Mouse (Mus musculus) heart, embryonic 13.5 days (tissue): ENCODE measurements at regions not wholly inside any gene's neighbourhood (a gene's known extent, or its start where the extent isn't known, plus 50 kb on each side); places are given as distances from the start of the nearest gene placed in this dataset.

Source experiments
- ATAC-seq: fragments of 200-750 bp; cut with Nextera tagmentation; 2 replicates; pipeline ENCODE4 v1.8.0; 2017; ENCODE audit warnings: moderate TSS enrichment; ENCODE audit not compliant: insufficient number of reproducible peaks, low FRiP score, low TSS enrichment; ENCODE audit errors: extremely low read depth
- H3K27ac ChIP-seq: fragments of 300-500 bp; sonication (generic); replicated peaks from 2 replicates; pipeline ENCODE4 v1.5.1; 2015; ENCODE audit warnings: moderate library complexity, mild to moderate bottlenecking, inconsistent platforms
- H3K27me3 ChIP-seq: fragments of 300-500 bp; sonication (generic); replicated peaks from 2 replicates; pipeline ENCODE4 v1.6.1; 2015; ENCODE audit warnings: mild to moderate bottlenecking, inconsistent platforms
- H3K36me3 ChIP-seq: fragments of 300-500 bp; sonication (generic); 2 replicates; pipeline ENCODE4 v1.6.1; 2015; ENCODE audit warnings: mild to moderate bottlenecking, inconsistent platforms
- H3K4me1 ChIP-seq: fragments of 300-500 bp; sonication (generic); 2 replicates; pipeline ENCODE4 v1.6.1; 2015; ENCODE audit warnings: inconsistent platforms
- H3K4me2 ChIP-seq: fragments of 300-500 bp; sonication (generic); 2 replicates; pipeline ENCODE4 v1.6.1; 2015; ENCODE audit warnings: inconsistent platforms, mild to moderate bottlenecking, moderate library complexity
- H3K4me3 ChIP-seq: fragments of 300-500 bp; sonication (generic); 2 replicates; pipeline ENCODE4 v1.5.1; 2015; ENCODE audit warnings: moderate library complexity, mild to moderate bottlenecking, inconsistent platforms
- H3K9ac ChIP-seq: fragments of 300-500 bp; sonication (generic); 2 replicates; pipeline ENCODE4 v1.6.1; 2015; ENCODE audit warnings: inconsistent platforms, mild to moderate bottlenecking, moderate library complexity
- H3K9me3 ChIP-seq: fragments of 300-500 bp; sonication (generic); 2 replicates; pipeline ENCODE4 v1.6.1; 2016; ENCODE audit warnings: inconsistent platforms
- WGBS: fragments of 180-500 bp; shearing (Covaris S2); methylation state at CpG from one replicate; pipeline ENCODE4 v1.1.7; 2015; ENCODE audit warnings: mixed read lengths; 5-methylcytosine and 5-hydroxymethylcytosine counted together

DNA sequence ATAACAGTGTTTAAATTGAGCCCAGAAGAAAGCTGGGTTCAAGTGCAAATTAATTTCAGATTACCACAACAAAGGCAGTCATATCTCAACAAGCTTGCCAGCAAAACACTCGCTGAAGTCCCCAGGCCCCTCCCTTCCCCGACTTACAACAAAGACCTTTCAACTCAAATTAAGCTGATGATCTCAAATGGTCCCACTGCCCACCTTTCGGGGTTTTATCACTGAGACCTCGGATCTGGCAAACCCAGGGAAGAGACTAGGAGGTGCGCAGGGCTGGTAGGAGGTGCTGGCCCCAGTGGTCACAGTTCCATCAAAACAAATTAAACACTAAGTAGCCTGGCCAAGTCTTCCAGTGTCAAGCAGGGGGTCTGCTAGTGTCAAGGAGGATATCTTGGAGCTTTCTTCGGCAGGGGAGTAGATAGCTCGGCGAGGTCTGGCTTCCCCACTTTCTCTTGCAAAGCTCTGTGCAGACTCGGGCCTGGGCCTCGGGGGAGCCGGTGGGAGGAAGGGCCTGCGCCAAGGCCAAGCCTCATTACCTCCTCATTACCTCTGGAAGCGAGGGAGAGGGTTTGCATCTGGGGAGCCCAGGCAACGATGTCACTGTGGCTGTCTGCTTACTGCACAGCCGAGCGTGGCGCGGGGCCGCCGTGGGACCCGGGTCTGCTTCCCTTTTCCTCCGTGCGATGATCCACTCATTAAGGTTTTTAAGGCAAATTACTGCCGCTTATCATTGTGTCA, 262.9 kb upstream of the Irx2 start:
- Histone ChIP-seq H3K4me1 (peaks cover 38% of the 10 kb centered on the region), H3K9me3 (no peaks in the 10 kb centered on the region), H3K27me3 (peaks cover 92% of the 10 kb centered on the region), H3K9ac (0 out of 2 replicates have a peak overlapping the region, but pooled peaks have one; percentile 37), H3K27ac (no peak overlapping the region), H3K4me2 (peak overlapping the region; percentile 49), H3K4me3 (peak overlapping the region; percentile 5; the same call in 1 of the 2 replicates), H3K36me3 (no peaks in the 10 kb centered on the region)
- ATAC-seq: no peak
- WGBS: 14% methylated on average over 24 of the region's 24 CpGs

DNA sequence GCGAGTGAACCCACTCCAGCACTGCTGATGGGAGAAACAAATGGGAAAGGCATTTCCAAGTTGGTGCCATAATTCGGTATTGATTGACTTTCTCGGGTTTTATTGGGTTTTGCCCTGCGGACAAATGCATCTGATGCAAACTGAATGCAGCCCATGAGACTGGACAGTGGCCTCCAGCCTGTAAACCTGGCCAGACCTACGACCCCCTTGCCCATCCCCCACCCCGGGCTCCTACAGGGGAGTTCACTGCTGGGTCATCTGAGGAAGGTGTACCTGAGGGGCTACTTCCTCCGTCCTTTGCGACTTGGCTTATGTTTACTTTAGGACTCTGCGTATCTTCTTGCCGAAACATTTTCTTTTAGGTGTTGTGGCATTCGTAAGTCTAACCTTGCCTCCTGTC, 262.3 kb upstream of the Irx2 start:
- no peaks in the 10 kb centered on the region for H3K9me3 ChIP-seq
- H3K36me3 ChIP-seq: no peaks in the 10 kb centered on the region
- peaks cover 89% of the 10 kb centered on the region for H3K27me3 ChIP-seq
- H3K4me2 ChIP-seq: peak overlapping the region; percentile 49
- 32% methylated on average over 11 of the region's 11 CpGs for WGBS
- H3K4me3 ChIP-seq: peak overlapping the region; percentile 5; the same call in 1 of the 2 replicates
- ATAC-seq: no peak
- H3K27ac ChIP-seq: no peak overlapping the region
- H3K9ac ChIP-seq: 0 out of 2 replicates have a peak overlapping the region, but pooled peaks have one; percentile 37
- peaks cover 42% of the 10 kb centered on the region for H3K4me1 ChIP-seq

- Histone ChIP-seq H3K9me3 (no peaks in the 10 kb centered on the region), H3K9ac (no peak overlapping the region), H3K27me3 (peaks cover 83% of the 10 kb centered on the region), H3K4me2 (no peak overlapping the region), H3K36me3 (no peaks in the 10 kb centered on the region), H3K27ac (no peak overlapping the region), H3K4me3 (no peak overlapping the region), H3K4me1 (peaks cover 30% of the 10 kb centered on the region)
- ATAC-seq: no peak
- 77% methylated on average over 1 of the region's 1 CpGs for WGBS
Observed at GRCm38 (mm10) chr13:72370131-72370530, 258.5 kb upstream of the Irx2 start.

GRCm38 (mm10) chr13:72370997-72371396, 257.6 kb upstream of the Irx2 start:
- no peak overlapping the region for H3K4me3 ChIP-seq
- peaks cover 82% of the 10 kb centered on the region for H3K27me3 ChIP-seq
- H3K36me3 ChIP-seq: no peaks in the 10 kb centered on the region
- peak overlapping the region; percentile 33 for H3K4me2 ChIP-seq
- no peak overlapping the region for H3K9ac ChIP-seq
- WGBS: 3% methylated on average over 5 of the region's 5 CpGs
- H3K27ac ChIP-seq: peak overlapping the region; percentile 59
- peaks cover 21% of the 10 kb centered on the region for H3K4me1 ChIP-seq
- ATAC-seq: 0 out of 2 replicates have a peak, but pooled peaks have one; percentile 22
- H3K9me3 ChIP-seq: no peaks in the 10 kb centered on the region

DNA sequence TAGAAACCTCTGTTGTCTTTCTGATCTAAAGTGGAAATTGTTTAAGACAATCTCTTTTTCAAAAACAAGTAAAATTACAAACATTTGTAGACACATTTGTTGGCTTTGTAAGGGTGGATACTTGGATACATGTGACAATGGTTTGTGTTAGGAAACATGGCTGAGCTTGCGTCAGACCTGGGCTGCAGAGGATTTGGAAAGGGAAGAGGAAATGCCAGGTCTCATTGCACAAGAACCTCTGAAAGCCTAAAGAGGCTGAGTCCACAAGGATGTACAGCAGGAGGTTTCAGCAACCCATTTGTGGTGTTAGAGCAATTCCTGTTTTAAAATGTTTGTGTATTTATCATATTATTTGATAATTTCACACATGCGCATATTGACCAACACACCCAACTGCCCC, 235.3 kb upstream of the Irx2 start:
- no peak overlapping the region for H3K4me2 ChIP-seq
- H3K4me1 ChIP-seq: no peaks in the 10 kb centered on the region
- H3K36me3 ChIP-seq: no peaks in the 10 kb centered on the region
- ATAC-seq: no peak
- no peak overlapping the region for H3K27ac ChIP-seq
- H3K9me3 ChIP-seq: no peaks in the 10 kb centered on the region
- H3K9ac ChIP-seq: no peak overlapping the region
- no peaks in the 10 kb centered on the region for H3K27me3 ChIP-seq
- no peak overlapping the region for H3K4me3 ChIP-seq
- 86% methylated on average over 2 of the region's 2 CpGs for WGBS

GRCm38 (mm10) chr13:72400677-72401076, 227.9 kb upstream of the Irx2 start:
- peak overlapping the region; percentile 50; the same call in 1 of the 2 replicates for H3K27ac ChIP-seq
- H3K36me3 ChIP-seq: no peaks in the 10 kb centered on the region
- H3K4me3 ChIP-seq: peak overlapping the region; percentile 9; the same call in 1 of the 2 replicates
- H3K9ac ChIP-seq: peak overlapping the region; percentile 33
- H3K4me2 ChIP-seq: peak overlapping the region; percentile 56
- H3K4me1 ChIP-seq: peaks cover 12% of the 10 kb centered on the region
- WGBS: 6% methylated on average over 10 of the region's 10 CpGs
- ATAC-seq: 0 out of 2 replicates have a peak, but pooled peaks have one; percentile 43
- no peaks in the 10 kb centered on the region for H3K9me3 ChIP-seq
- peaks cover 30% of the 10 kb centered on the region for H3K27me3 ChIP-seq

- no peak overlapping the region for H3K9ac ChIP-seq
- no peak overlapping the region for H3K4me2 ChIP-seq
- no peak for ATAC-seq
- WGBS: 76% methylated on average over 11 of the region's 11 CpGs
- H3K27ac ChIP-seq: no peak overlapping the region
- H3K9me3 ChIP-seq: no peaks in the 10 kb centered on the region
- H3K4me1 ChIP-seq: no peaks in the 10 kb centered on the region
- H3K4me3 ChIP-seq: no peak overlapping the region
- H3K36me3 ChIP-seq: no peaks in the 10 kb centered on the region
- peaks cover 15% of the 10 kb centered on the region; the same call in 1 of the 2 replicates for H3K27me3 ChIP-seq
Observed at GRCm38 (mm10) chr13:72409238-72409965, 219.2 kb upstream of the Irx2 start.

DNA sequence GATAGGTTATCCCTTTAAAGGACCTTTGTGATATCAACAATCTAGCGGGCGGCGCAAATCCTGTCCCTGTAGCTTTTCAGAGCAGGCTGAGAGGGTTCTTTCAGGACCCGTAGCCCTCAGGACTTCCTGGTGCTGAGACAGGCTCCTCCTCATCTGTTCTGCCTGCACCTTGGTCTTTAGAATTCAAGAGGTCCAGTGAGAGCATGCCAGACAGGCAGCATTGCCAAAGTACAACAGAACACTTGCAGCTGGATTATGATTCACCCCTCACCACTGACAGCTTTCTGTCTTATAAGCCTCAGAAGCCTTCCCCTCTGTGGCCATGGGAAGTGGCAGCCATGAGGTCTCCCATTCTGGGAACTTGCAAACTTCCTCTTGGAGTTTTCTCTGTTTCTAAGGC, 216.0 kb upstream of the Irx2 start:
- H3K4me1 ChIP-seq: no peaks in the 10 kb centered on the region
- ATAC-seq: no peak
- no peak overlapping the region for H3K9ac ChIP-seq
- H3K36me3 ChIP-seq: no peaks in the 10 kb centered on the region
- peaks cover 29% of the 10 kb centered on the region; the same call in 1 of the 2 replicates for H3K27me3 ChIP-seq
- no peak overlapping the region for H3K27ac ChIP-seq
- H3K4me3 ChIP-seq: no peak overlapping the region
- 76% methylated on average over 4 of the region's 4 CpGs for WGBS
- H3K4me2 ChIP-seq: no peak overlapping the region
- no peaks in the 10 kb centered on the region for H3K9me3 ChIP-seq

- Histone ChIP-seq H3K27me3 (peaks cover 33% of the 10 kb centered on the region; the same call in 1 of the 2 replicates), H3K9ac (no peak overlapping the region), H3K9me3 (no peaks in the 10 kb centered on the region), H3K4me3 (no peak overlapping the region), H3K27ac (no peak overlapping the region), H3K36me3 (no peaks in the 10 kb centered on the region), H3K4me2 (no peak overlapping the region), H3K4me1 (peaks cover 22% of the 10 kb centered on the region)
- WGBS: 77% methylated on average over 2 of the region's 2 CpGs
- no peak for ATAC-seq
Observed at GRCm38 (mm10) chr13:72416981-72417380, 211.6 kb upstream of the Irx2 start.

DNA sequence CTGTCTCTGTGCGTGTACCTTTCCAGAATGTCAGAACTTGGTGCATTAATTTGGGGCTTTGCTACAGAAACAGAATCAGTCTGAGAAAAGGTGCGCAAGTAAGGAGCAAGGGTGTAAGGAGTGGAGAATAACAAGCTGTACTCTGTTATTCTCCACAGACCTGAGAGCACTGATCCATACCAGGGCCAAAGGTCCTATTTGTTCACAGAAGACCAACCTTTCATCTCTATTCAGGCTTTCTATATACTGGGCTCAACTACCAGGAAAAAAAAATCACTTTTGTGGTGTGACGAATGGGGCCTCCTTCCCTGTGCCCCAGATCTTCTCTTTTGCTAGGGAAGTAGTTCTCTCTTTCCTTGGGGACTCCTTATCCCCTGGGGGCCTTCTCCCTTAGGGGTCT, 210.8 kb upstream of the Irx2 start:
- H3K4me3 ChIP-seq: no peak overlapping the region
- H3K9ac ChIP-seq: no peak overlapping the region
- peaks cover 22% of the 10 kb centered on the region for H3K4me1 ChIP-seq
- no peaks in the 10 kb centered on the region for H3K36me3 ChIP-seq
- no peak for ATAC-seq
- no peak overlapping the region for H3K27ac ChIP-seq
- no peaks in the 10 kb centered on the region for H3K9me3 ChIP-seq
- 82% methylated on average over 3 of the region's 3 CpGs for WGBS
- no peak overlapping the region for H3K4me2 ChIP-seq
- peaks cover 32% of the 10 kb centered on the region; the same call in 1 of the 2 replicates for H3K27me3 ChIP-seq

- no peak overlapping the region for H3K9ac ChIP-seq
- H3K36me3 ChIP-seq: no peaks in the 10 kb centered on the region
- H3K4me1 ChIP-seq: peaks cover 22% of the 10 kb centered on the region
- peaks cover 29% of the 10 kb centered on the region; the same call in 1 of the 2 replicates for H3K27me3 ChIP-seq
- H3K4me3 ChIP-seq: no peak overlapping the region
- 69% methylated on average over 2 of the region's 2 CpGs for WGBS
- H3K27ac ChIP-seq: peak overlapping the region; percentile 67; the same call in 1 of the 2 replicates
- H3K9me3 ChIP-seq: no peaks in the 10 kb centered on the region
- H3K4me2 ChIP-seq: no peak overlapping the region
- no peak for ATAC-seq
Observed at GRCm38 (mm10) chr13:72418285-72418684, 210.3 kb upstream of the Irx2 start.
